Mouse (Mus musculus) kidney, embryonic 14.5 days (tissue): ENCODE results near the gene Kcnh7. TPM values are rescaled to one million over a fixed set of nuclear protein-coding genes. Genes with fewer than 3 reads are reported as not detected.

Experiments
- ATAC-seq: fragments of 200-750 bp; cut with Nextera tagmentation; 2 replicates; pipeline ENCODE4 v1.8.0; 2017; ENCODE audit warnings: moderate number of reproducible peaks, mild to moderate bottlenecking, moderate TSS enrichment, moderate library complexity; ENCODE audit not compliant: low FRiP score, low TSS enrichment
- H3K27ac ChIP-seq: fragments of 300-500 bp; sonication (generic); 2 replicates; pipeline ENCODE4 v1.5.1; 2014; ENCODE audit warnings: low read depth, mild to moderate bottlenecking, low read length, moderate library complexity, mixed read lengths
- H3K27me3 ChIP-seq: fragments of 300-500 bp; sonication (generic); 2 replicates; pipeline ENCODE4 v1.6.1; 2014; ENCODE audit warnings: mild to moderate bottlenecking, low read length; ENCODE audit not compliant: control insufficient read depth, insufficient read depth
- H3K36me3 ChIP-seq: fragments of 300-500 bp; sonication (generic); 2 replicates; pipeline ENCODE4 v1.6.1; 2014; ENCODE audit warnings: low read length, mixed read lengths; ENCODE audit not compliant: control insufficient read depth, insufficient read depth
- H3K4me1 ChIP-seq: fragments of 300-500 bp; sonication (generic); 2 replicates; pipeline ENCODE4 v1.6.1; 2014; ENCODE audit warnings: low read length, mixed read lengths; ENCODE audit not compliant: control insufficient read depth, insufficient read depth
- H3K4me2 ChIP-seq: fragments of 300-500 bp; sonication (generic); replicated peaks from 2 replicates; pipeline ENCODE4 v1.6.1; 2014; ENCODE audit warnings: low read depth, mild to moderate bottlenecking, low read length
- H3K4me3 ChIP-seq: fragments of 300-500 bp; sonication (generic); 2 replicates; pipeline ENCODE4 v1.5.1; 2014; ENCODE audit warnings: mild to moderate bottlenecking, low read length
- H3K9ac ChIP-seq: fragments of 300-500 bp; sonication (generic); 2 replicates; pipeline ENCODE4 v1.6.1; 2014; ENCODE audit warnings: low read depth, mild to moderate bottlenecking, low read length, moderate library complexity
- H3K9me3 ChIP-seq: fragments of 300-500 bp; sonication (generic); 2 replicates; pipeline ENCODE4 v1.6.1; 2016; ENCODE audit warnings: low read length; ENCODE audit not compliant: control insufficient read depth
- WGBS: fragments of 180-500 bp; shearing (Covaris S2); extraction: QIAGEN DNeasy Blood & Tissue Kit; methylation state at CpG from one replicate; pipeline ENCODE4 v1.1.7; 2014; 5-methylcytosine and 5-hydroxymethylcytosine counted together
- polyA plus RNA-seq: library from polyadenylated mRNA; unstranded; fragments of >200 nt; fragmentation: Nextera tagmentation; extraction: Ambion mirVana; gene quantifications from 2 replicates; pipeline ENCODE4 v1.2.1, GENCODE M21; 2014

The Kcnh7 gene
- polyA plus RNA-seq, 1 experiment from 2014 or later, result 4.0 TPM

GRCm38 (mm10) chr2:62807476-62807882 is 376.6 kb downstream of the Kcnh7 start:
- no peaks in the 10 kb centered on the region for H3K27me3 ChIP-seq
- H3K9me3 ChIP-seq, result no peaks in the 10 kb centered on the region
- WGBS, result 68% methylated on average over 3 of the region's 3 CpGs
- no peak overlapping the region for H3K9ac ChIP-seq
- no peak overlapping the region for H3K27ac ChIP-seq
- no peaks in the 10 kb centered on the region for H3K36me3 ChIP-seq
- no peaks in the 10 kb centered on the region for H3K4me1 ChIP-seq
- no peak overlapping the region for H3K4me3 ChIP-seq
- H3K4me2 ChIP-seq, result no peak overlapping the region
- ATAC-seq, result no peak

- no peak for ATAC-seq
- no peak overlapping the region for H3K9ac ChIP-seq
- H3K4me3 ChIP-seq, result no peak overlapping the region
- H3K4me2 ChIP-seq, result no peak overlapping the region
- H3K27ac ChIP-seq, result no peak overlapping the region
- H3K27me3 ChIP-seq, result no peaks in the 10 kb centered on the region
- H3K4me1 ChIP-seq, result no peaks in the 10 kb centered on the region
- no peaks in the 10 kb centered on the region for H3K36me3 ChIP-seq
- WGBS, result 89% methylated on average over 3 of the region's 3 CpGs
- no peaks in the 10 kb centered on the region for H3K9me3 ChIP-seq
These were observed 377.2 kb downstream of the Kcnh7 start for GRCm38 (mm10) chr2:62806931-62807330.

GRCm38 (mm10) chr2:62804030-62804429 is 380.1 kb downstream of the Kcnh7 start:
- WGBS, result 82% methylated on average over 1 of the region's 1 CpGs
- Histone ChIP-seq H3K4me2 (no peak overlapping the region), H3K4me3 (no peak overlapping the region), H3K27ac (no peak overlapping the region), H3K27me3 (no peaks in the 10 kb centered on the region), H3K9me3 (no peaks in the 10 kb centered on the region), H3K9ac (no peak overlapping the region), H3K4me1 (no peaks in the 10 kb centered on the region), H3K36me3 (no peaks in the 10 kb centered on the region)
- ATAC-seq, result no peak

GRCm38 (mm10) chr2:62784460-62785038 is 399.5 kb downstream of the Kcnh7 start:
- Histone ChIP-seq H3K27ac (no peak overlapping the region), H3K4me1 (no peaks in the 10 kb centered on the region), H3K27me3 (no peaks in the 10 kb centered on the region), H3K4me3 (no peak overlapping the region), H3K9me3 (no peaks in the 10 kb centered on the region), H3K36me3 (no peaks in the 10 kb centered on the region), H3K9ac (no peak overlapping the region), H3K4me2 (no peak overlapping the region)
- 91% methylated on average over 2 of the region's 2 CpGs for WGBS
- no peak for ATAC-seq

- ATAC-seq, result no peak
- no peaks in the 10 kb centered on the region for H3K36me3 ChIP-seq
- WGBS, result 63% methylated on average over 2 of the region's 2 CpGs
- H3K27ac ChIP-seq, result no peak overlapping the region
- no peak overlapping the region for H3K4me2 ChIP-seq
- no peaks in the 10 kb centered on the region for H3K27me3 ChIP-seq
- H3K9me3 ChIP-seq, result no peaks in the 10 kb centered on the region
- no peaks in the 10 kb centered on the region for H3K4me1 ChIP-seq
- no peak overlapping the region for H3K9ac ChIP-seq
- no peak overlapping the region for H3K4me3 ChIP-seq
These were observed 437.8 kb downstream of the Kcnh7 start for GRCm38 (mm10) chr2:62746256-62746655.

GRCm38 (mm10) chr2:62743098-62743497 is 441.0 kb downstream of the Kcnh7 start:
- ATAC-seq, result no peak
- H3K27me3 ChIP-seq, result no peaks in the 10 kb centered on the region
- no peaks in the 10 kb centered on the region for H3K4me1 ChIP-seq
- no peak overlapping the region for H3K9ac ChIP-seq
- H3K36me3 ChIP-seq, result no peaks in the 10 kb centered on the region
- no peaks in the 10 kb centered on the region for H3K9me3 ChIP-seq
- H3K4me3 ChIP-seq, result no peak overlapping the region
- 79% methylated on average over 2 of the region's 2 CpGs for WGBS
- no peak overlapping the region for H3K27ac ChIP-seq
- no peak overlapping the region for H3K4me2 ChIP-seq

- H3K36me3 ChIP-seq, result no peaks in the 10 kb centered on the region
These were observed 453.4 kb downstream of the Kcnh7 start for GRCm38 (mm10) chr2:62730671-62731070.

GRCm38 (mm10) chr2:62727732-62728131 is 456.4 kb downstream of the Kcnh7 start:
- H3K4me2 ChIP-seq, result no peak overlapping the region
- ATAC-seq, result no peak
- H3K4me1 ChIP-seq, result no peaks in the 10 kb centered on the region
- H3K36me3 ChIP-seq, result no peaks in the 10 kb centered on the region
- 97% methylated on average over 2 of the region's 2 CpGs for WGBS
- H3K27me3 ChIP-seq, result no peaks in the 10 kb centered on the region
- no peaks in the 10 kb centered on the region for H3K9me3 ChIP-seq
- H3K4me3 ChIP-seq, result no peak overlapping the region
- no peak overlapping the region for H3K27ac ChIP-seq
- H3K9ac ChIP-seq, result no peak overlapping the region

More at GRCm38 (mm10) chr2:62730671-62731070, 453.4 kb downstream of the Kcnh7 start:
- Histone ChIP-seq H3K27me3 (no peaks in the 10 kb centered on the region), H3K9me3 (no peaks in the 10 kb centered on the region), H3K4me2 (no peak overlapping the region), H3K27ac (no peak overlapping the region), H3K4me3 (no peak overlapping the region), H3K4me1 (no peaks in the 10 kb centered on the region), H3K9ac (no peak overlapping the region)
- WGBS, result 83% methylated on average over 1 of the region's 1 CpGs
- ATAC-seq, result no peak

GRCm38 (mm10) chr2:62725946-62726345 is 458.1 kb downstream of the Kcnh7 start:
- Histone ChIP-seq H3K27ac (no peak overlapping the region), H3K27me3 (no peaks in the 10 kb centered on the region), H3K9me3 (no peaks in the 10 kb centered on the region), H3K4me3 (no peak overlapping the region), H3K4me2 (no peak overlapping the region), H3K4me1 (no peaks in the 10 kb centered on the region), H3K36me3 (no peaks in the 10 kb centered on the region), H3K9ac (no peak overlapping the region)
- 48% methylated on average over 1 of the region's 1 CpGs for WGBS
- no peak for ATAC-seq
